Mouse (Mus musculus) gonadal fat pad, adult 2 months (tissue): Measurements from ENCODE around the gene Mark1. TPM values are rescaled to one million over a fixed set of nuclear protein-coding genes. Genes with fewer than 3 reads are reported as not detected.

Experiments used
- DNase-seq: peaks from one replicate; pipeline ENCODE4 v3.0.0-alpha.2; 2012; ENCODE audit warnings: low read depth
- polyA plus RNA-seq: library from polyadenylated mRNA; depleted of rRNA; stranded (reverse); fragments of >200 nt; gene quantifications from 2 replicates; pipeline ENCODE4 v1.2.3, GENCODE M21; 2012; rRNA removed

The Mark1 gene
- polyA plus RNA-seq, 1 experiment, result 5.0 TPM

GRCm38 (mm10) chr1:184851741-184852618 lies 147.4 kb downstream of the Mark1 start:
- no peak for DNase-seq

GRCm38 (mm10) chr1:184851166-184851565 lies 148.2 kb downstream of the Mark1 start:
- no peak for DNase-seq

GRCm38 (mm10) chr1:184846973-184847372 lies 152.4 kb downstream of the Mark1 start:
- DNase-seq, result no peak

Other genes starting within 250 kb of the Mark1 start
- gene Marc1, start 188.3 kb downstream of the Mark1 start, polyA plus RNA-seq, result 7.9 and 38.4 TPM in 2 replicates
- 184 and 202 TPM in 2 replicates for gene Marc2, start 153.1 kb downstream of the Mark1 start, polyA plus RNA-seq
- gene C130074G19Rik, start 116.4 kb downstream of the Mark1 start, polyA plus RNA-seq, result 44.2 and 57.8 TPM in 2 replicates
- gene Rab3gap2, start 204.5 kb upstream of the Mark1 start, polyA plus RNA-seq, result 24.2 and 25.0 TPM in 2 replicates